ENCODE assay signal across 21 mouse cellular contexts in genomic region chr2:52315737-52316136, GRCm38 (mm10).
A peak's percentile ranks its signal among the peaks of the same experiment; 100 is the strongest.
DNase-seq lines count a peak whose midpoint lies in the region; ATAC-seq lines count a peak whose summit lies in the region.
"Had no signal": no experiment of that assay in that cellular context is flagged by ENCODE, and none has a peak within 500 bp of the region (broad histone marks: within the 10 kb centered on the region; RNA-seq: fewer than 3 reads in every experiment).

No protein-coding gene starts in this region.

- no peaks in the 10 kb centered on the region for H3K4me1 ChIP-seq in forebrain, embryonic 14.5 days (ENCODE audit: control insufficient read depth, insufficient read depth, low read length)
- H3K4me1 ChIP-seq: forebrain, embryonic 10.5 days; hindbrain, embryonic 13.5 days; lung, embryonic 15.5 days; midbrain, embryonic 12.5 days; neural tube, embryonic 13.5 days had no signal

- no peak overlapping the region for H3K4me2 ChIP-seq in forebrain, embryonic 14.5 days (ENCODE audit: low read length)
- H3K4me2 ChIP-seq: heart, embryonic 15.5 days; hindbrain, embryonic 13.5 days; lung, embryonic 15.5 days; midbrain, embryonic 12.5 days; neural tube, embryonic 13.5 days had no signal

- 78% methylated on average over 3 of the region's 3 CpGs for WGBS in forebrain, embryonic 14.5 days

- H3K36me3 ChIP-seq in forebrain, embryonic 14.5 days (ENCODE audit: control insufficient read depth, insufficient read depth, low read length), result no peaks in the 10 kb centered on the region
- H3K36me3 ChIP-seq: forebrain, embryonic 10.5 days; heart, embryonic 15.5 days; hindbrain, embryonic 13.5 days; lung, embryonic 15.5 days; midbrain, embryonic 12.5 days; neural tube, embryonic 13.5 days had no signal

- H3K9me3 ChIP-seq in forebrain, embryonic 14.5 days (replicated peaks; ENCODE audit: control insufficient read depth, low read length), result no peaks in the 10 kb centered on the region
- H3K9me3 ChIP-seq: forebrain, embryonic 10.5 days; heart, embryonic 15.5 days; hindbrain, embryonic 13.5 days; lung, embryonic 15.5 days; midbrain, embryonic 12.5 days; neural tube, embryonic 13.5 days had no signal

- no peak overlapping the region for H3K9ac ChIP-seq in forebrain, embryonic 14.5 days (ENCODE audit: low read length)
- H3K9ac ChIP-seq: heart, embryonic 15.5 days; hindbrain, embryonic 13.5 days; lung, embryonic 15.5 days; midbrain, embryonic 12.5 days; neural tube, embryonic 13.5 days had no signal

- no peak overlapping the region for H3K4me3 ChIP-seq in forebrain, embryonic 14.5 days (ENCODE audit: low read depth, low read length)
- H3K4me3 ChIP-seq: forebrain, embryonic 10.5 days; heart, embryonic 15.5 days; hindbrain, embryonic 13.5 days; lung, embryonic 15.5 days; midbrain, embryonic 12.5 days; neural tube, embryonic 13.5 days had no signal

- ATAC-seq in inflammation-experienced regulatory T-cells, adult 6 months, result peak; percentile 39
- ATAC-seq in forebrain, embryonic 14.5 days, result no peak

- no peak overlapping the region for H3K27ac ChIP-seq in forebrain, embryonic 14.5 days (ENCODE audit: low read depth, low read length)
- H3K27ac ChIP-seq: forebrain, embryonic 10.5 days; heart, embryonic 15.5 days; hindbrain, embryonic 13.5 days; lung, embryonic 15.5 days; midbrain, embryonic 12.5 days; neural tube, embryonic 13.5 days had no signal

- H3K27me3 ChIP-seq in forebrain, embryonic 14.5 days (replicated peaks; ENCODE audit: control insufficient read depth, insufficient read depth, low read length), result no peaks in the 10 kb centered on the region
- H3K27me3 ChIP-seq: heart, embryonic 15.5 days; hindbrain, embryonic 13.5 days; lung, embryonic 15.5 days; midbrain, embryonic 12.5 days; neural tube, embryonic 13.5 days had no signal

- peak; percentile 6 for DNase-seq in thymus, postnatal 0 days (ENCODE audit: low spot score)
- no peak for DNase-seq in thymus, postnatal 36 days
- DNase-seq in MEL-GATA-1-ER (ENCODE audit: extremely low read depth, low read depth), result peak; percentile 92
- no peak for DNase-seq in forebrain, embryonic 14.5 days (ENCODE audit: low spot score)
- DNase-seq in left cerebral cortex, adult 8-10 months (ENCODE audit: low spot score in 2 of 2), result no peak
- no peak for DNase-seq in neural tube, embryonic 10.5 days (ENCODE audit: extremely low spot score, low spot score)
- DNase-seq: adrenal gland, postnatal 10 days; cerebellum, adult 8-10 months; heart, adult 11 months; kidney, adult 11 months; kidney, postnatal 25 days; layer of hippocampus, adult 9-11 months; liver; right cerebral cortex, postnatal 4 days had no signal

Comparison
In these comparisons a context has a peak if more than half of its experiments do, and no peak if none do; other contexts are left out.
1. DNase-seq: peak in thymus, postnatal 0 days (single experiment) and MEL-GATA-1-ER (single experiment); none in thymus, postnatal 36 days (0 of 2), forebrain, embryonic 14.5 days (single experiment), left cerebral cortex, adult 8-10 months (0 of 2) and neural tube, embryonic 10.5 days (single experiment).